Mouse (Mus musculus): ENCODE data around the gene Fam117b. TPM values are rescaled to one million over a fixed set of nuclear protein-coding genes. Genes with fewer than 3 reads are reported as not detected.

Fam117b gene
- polyA plus RNA-seq, 1 experiment: 11.5 TPM

GRCm38 (mm10) chr1:59943825-59944224 is 31.0 kb downstream of the Fam117b start:
- WGBS: 56% methylated on average over 5 of the region's 5 CpGs
- H3K36me3 ChIP-seq (ENCODE audit: control insufficient read depth, insufficient read depth, low read length): no peaks in the 10 kb centered on the region
- H3K27me3 ChIP-seq (replicated peaks; ENCODE audit: control insufficient read depth, insufficient read depth, low read length): no peaks in the 10 kb centered on the region
- H3K4me3 ChIP-seq (ENCODE audit: insufficient read depth, low read depth, low read length): no peak overlapping the region
- no peak for TF ChIP-seq CTCF (conservative IDR thresholded peaks at IDR 0.05; ENCODE audit: insufficient read depth, insufficient read length, low read depth, low read length)
- TF ChIP-seq POLR2A (IDR thresholded peaks at IDR 0.05; ENCODE audit: low read depth, low read length): no peak
- DNase-seq: peak; percentile 19
- peaks cover 12% of the 10 kb centered on the region for H3K4me1 ChIP-seq (ENCODE audit: control insufficient read depth, insufficient read depth, low read length)
- no peak overlapping the region for H3K27ac ChIP-seq (ENCODE audit: insufficient read depth, low read depth, low read length)

GRCm38 (mm10) chr1:59945969-59946368 is 33.2 kb downstream of the Fam117b start:
- no peak for TF ChIP-seq CTCF (conservative IDR thresholded peaks at IDR 0.05; ENCODE audit: insufficient read depth, insufficient read length, low read depth, low read length)
- TF ChIP-seq POLR2A (IDR thresholded peaks at IDR 0.05; ENCODE audit: low read depth, low read length): no peak
- 51% methylated on average over 1 of the region's 1 CpGs for WGBS
- Histone ChIP-seq H3K4me3 (ENCODE audit: insufficient read depth, low read depth, low read length) (no peak overlapping the region), H3K27ac (ENCODE audit: insufficient read depth, low read depth, low read length) (no peak overlapping the region), H3K36me3 (ENCODE audit: control insufficient read depth, insufficient read depth, low read length) (peaks cover 1% of the 10 kb centered on the region; the same call in 1 of the 2 replicates), H3K27me3 (replicated peaks; ENCODE audit: control insufficient read depth, insufficient read depth, low read length) (no peaks in the 10 kb centered on the region), H3K4me1 (ENCODE audit: control insufficient read depth, insufficient read depth, low read length) (peaks cover 12% of the 10 kb centered on the region)
- no peak for DNase-seq

DNA sequence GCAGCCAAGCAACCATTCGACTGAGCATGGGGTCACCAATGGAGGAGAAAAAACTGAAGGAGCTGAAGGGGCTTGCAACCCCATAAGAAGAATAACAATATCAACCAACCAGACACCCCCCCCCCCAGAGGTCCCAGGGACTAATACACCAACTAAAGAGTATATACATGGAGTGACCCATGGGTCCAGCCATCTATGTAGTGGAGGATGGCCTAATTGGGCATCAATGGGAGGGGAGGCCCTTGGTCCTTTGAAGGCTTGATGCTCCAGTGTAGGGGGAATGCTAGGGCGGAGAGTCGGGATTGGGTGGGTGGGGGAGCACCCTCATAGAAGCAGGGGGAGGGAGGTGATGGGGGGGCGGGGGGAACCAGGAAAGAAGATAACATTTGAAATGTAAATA is 34.7 kb downstream of the Fam117b start:
- WGBS: 93% methylated on average over 4 of the region's 4 CpGs
- peaks cover 1% of the 10 kb centered on the region; the same call in 1 of the 2 replicates for H3K36me3 ChIP-seq (ENCODE audit: control insufficient read depth, insufficient read depth, low read length)
- H3K4me1 ChIP-seq (ENCODE audit: control insufficient read depth, insufficient read depth, low read length): peaks cover 4% of the 10 kb centered on the region; the same call in 1 of the 2 replicates
- no peaks in the 10 kb centered on the region for H3K27me3 ChIP-seq (replicated peaks; ENCODE audit: control insufficient read depth, insufficient read depth, low read length)
- H3K4me3 ChIP-seq (ENCODE audit: insufficient read depth, low read depth, low read length): no peak overlapping the region
- DNase-seq: no peak
- H3K27ac ChIP-seq (ENCODE audit: insufficient read depth, low read depth, low read length): no peak overlapping the region
- no peak for TF ChIP-seq POLR2A (IDR thresholded peaks at IDR 0.05; ENCODE audit: low read depth, low read length)
- no peak for TF ChIP-seq CTCF (conservative IDR thresholded peaks at IDR 0.05; ENCODE audit: insufficient read depth, insufficient read length, low read depth, low read length)

DNA sequence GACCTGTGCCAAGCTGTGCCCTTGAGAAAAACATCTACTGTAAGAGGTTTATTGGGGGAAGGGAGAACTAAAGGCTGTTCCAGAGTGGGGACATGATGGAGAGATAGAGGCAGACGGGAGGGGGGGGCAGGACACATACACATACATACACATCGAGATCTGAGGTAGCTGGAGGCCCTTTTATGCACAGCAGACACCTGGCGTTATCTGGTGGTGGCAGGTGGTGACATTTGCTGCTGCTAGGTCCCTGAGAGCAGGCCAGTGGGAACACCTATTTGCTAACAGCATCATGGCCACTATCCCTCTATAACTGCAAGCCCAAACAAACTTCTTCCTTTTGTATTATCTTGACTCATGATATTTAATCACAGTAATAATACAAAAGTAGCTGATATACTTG is 44.4 kb downstream of the Fam117b start:
- peaks cover 5% of the 10 kb centered on the region for H3K36me3 ChIP-seq (ENCODE audit: control insufficient read depth, insufficient read depth, low read length)
- TF ChIP-seq POLR2A (IDR thresholded peaks at IDR 0.05; ENCODE audit: low read depth, low read length): no peak
- no peak for TF ChIP-seq CTCF (conservative IDR thresholded peaks at IDR 0.05; ENCODE audit: insufficient read depth, insufficient read length, low read depth, low read length)
- H3K27me3 ChIP-seq (replicated peaks; ENCODE audit: control insufficient read depth, insufficient read depth, low read length): no peaks in the 10 kb centered on the region
- 85% methylated on average over 3 of the region's 3 CpGs for WGBS
- DNase-seq: no peak
- no peak overlapping the region for H3K27ac ChIP-seq (ENCODE audit: insufficient read depth, low read depth, low read length)
- no peak overlapping the region for H3K4me3 ChIP-seq (ENCODE audit: insufficient read depth, low read depth, low read length)
- H3K4me1 ChIP-seq (ENCODE audit: control insufficient read depth, insufficient read depth, low read length): no peaks in the 10 kb centered on the region

GRCm38 (mm10) chr1:59959941-59960340 is 47.1 kb downstream of the Fam117b start:
- Histone ChIP-seq H3K4me3 (ENCODE audit: insufficient read depth, low read depth, low read length) (no peak overlapping the region), H3K36me3 (ENCODE audit: control insufficient read depth, insufficient read depth, low read length) (peaks cover 1% of the 10 kb centered on the region), H3K4me1 (ENCODE audit: control insufficient read depth, insufficient read depth, low read length) (no peaks in the 10 kb centered on the region), H3K27me3 (replicated peaks; ENCODE audit: control insufficient read depth, insufficient read depth, low read length) (no peaks in the 10 kb centered on the region), H3K27ac (ENCODE audit: insufficient read depth, low read depth, low read length) (no peak overlapping the region)
- 65% methylated on average over 1 of the region's 1 CpGs for WGBS
- no peak for DNase-seq
- TF ChIP-seq POLR2A (IDR thresholded peaks at IDR 0.05; ENCODE audit: low read depth, low read length) (no peak), CTCF (conservative IDR thresholded peaks at IDR 0.05; ENCODE audit: insufficient read depth, insufficient read length, low read depth, low read length) (no peak)

DNA sequence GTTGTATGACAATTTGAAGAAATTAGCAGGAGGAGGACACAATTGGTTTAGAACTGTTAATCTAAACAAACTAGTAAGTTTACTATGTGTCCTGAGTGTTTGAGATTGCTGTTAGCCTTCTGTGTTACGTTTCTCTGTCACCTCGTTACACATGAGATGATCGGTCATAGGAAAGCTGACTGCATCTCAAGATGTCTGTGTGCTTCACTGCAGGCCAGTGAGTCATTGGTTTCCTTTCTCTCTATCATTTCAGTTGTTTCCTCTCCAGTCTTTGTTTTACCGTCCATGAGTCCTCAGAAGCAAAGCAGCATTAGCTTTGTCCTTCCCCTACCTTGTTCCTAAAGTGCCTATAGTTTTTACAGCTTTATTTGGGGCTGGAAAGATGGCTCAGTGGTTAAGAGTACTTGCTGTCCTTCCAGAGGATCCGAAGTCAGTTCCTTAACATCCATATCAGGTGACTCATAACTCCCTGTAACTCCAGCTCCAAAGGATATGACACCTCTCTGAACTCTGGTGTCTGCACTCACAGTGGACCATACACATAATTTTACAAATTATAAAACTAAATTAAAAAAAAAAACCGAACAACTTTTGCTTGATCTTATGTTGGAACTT is 53.5 kb downstream of the Fam117b start:
- 77% methylated on average over 6 of the region's 6 CpGs for WGBS
- H3K27me3 ChIP-seq (replicated peaks; ENCODE audit: control insufficient read depth, insufficient read depth, low read length): no peaks in the 10 kb centered on the region
- DNase-seq: no peak
- 0 out of 2 replicates have a peak overlapping the region, but pooled peaks have one; percentile 5 for H3K27ac ChIP-seq (ENCODE audit: insufficient read depth, low read depth, low read length)
- H3K4me3 ChIP-seq (ENCODE audit: insufficient read depth, low read depth, low read length): no peak overlapping the region
- no peaks in the 10 kb centered on the region for H3K4me1 ChIP-seq (ENCODE audit: control insufficient read depth, insufficient read depth, low read length)
- H3K36me3 ChIP-seq (ENCODE audit: control insufficient read depth, insufficient read depth, low read length): peaks cover 2% of the 10 kb centered on the region
- no peak for TF ChIP-seq CTCF (conservative IDR thresholded peaks at IDR 0.05; ENCODE audit: insufficient read depth, insufficient read length, low read depth, low read length)
- TF ChIP-seq POLR2A (IDR thresholded peaks at IDR 0.05; ENCODE audit: low read depth, low read length): no peak

DNA sequence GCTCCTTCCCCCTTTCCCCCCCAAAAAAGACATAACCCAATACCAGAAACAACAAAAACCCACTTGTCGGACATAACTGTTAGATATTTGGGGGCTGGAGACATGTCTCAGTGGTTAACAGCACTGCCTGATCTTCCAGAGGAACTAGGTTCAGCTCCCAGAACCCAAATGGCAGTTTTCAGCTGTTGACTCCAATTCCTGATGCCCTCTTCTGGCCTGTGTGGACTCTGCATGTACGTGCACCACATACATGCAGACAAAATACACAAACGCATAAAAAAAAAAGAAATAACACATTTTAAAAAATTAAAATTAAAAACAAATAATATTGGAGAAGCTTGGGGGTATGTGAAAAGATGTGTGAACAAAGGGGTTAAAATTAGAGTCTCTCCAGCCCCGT is 54.5 kb downstream of the Fam117b start:
- Histone ChIP-seq H3K27ac (ENCODE audit: insufficient read depth, low read depth, low read length) (no peak overlapping the region), H3K4me3 (ENCODE audit: insufficient read depth, low read depth, low read length) (no peak overlapping the region), H3K27me3 (replicated peaks; ENCODE audit: control insufficient read depth, insufficient read depth, low read length) (no peaks in the 10 kb centered on the region), H3K4me1 (ENCODE audit: control insufficient read depth, insufficient read depth, low read length) (no peaks in the 10 kb centered on the region), H3K36me3 (ENCODE audit: control insufficient read depth, insufficient read depth, low read length) (peaks cover 2% of the 10 kb centered on the region)
- peak; percentile 56 for DNase-seq
- WGBS: 89% methylated on average over 4 of the region's 4 CpGs
- TF ChIP-seq CTCF (conservative IDR thresholded peaks at IDR 0.05; ENCODE audit: insufficient read depth, insufficient read length, low read depth, low read length): peak; percentile 60
- TF ChIP-seq POLR2A (IDR thresholded peaks at IDR 0.05; ENCODE audit: low read depth, low read length): no peak
